ENCODE assay signal across 26 mouse cellular contexts in genomic region chr2:124125504-124125903, GRCm38 (mm10).
"Had no signal": no experiment of that assay in that cellular context is flagged by ENCODE, and none has a peak within 500 bp of the region (broad histone marks: within the 10 kb centered on the region; RNA-seq: fewer than 3 reads in every experiment).

No protein-coding gene starts in this region.

- H3K36me3 ChIP-seq: hindbrain, embryonic 10.5 days; hindbrain, embryonic 12.5 days; intestine, embryonic 15.5 days; limb, embryonic 10.5 days; limb, embryonic 12.5 days; liver, embryonic 13.5 days; liver, embryonic 15.5 days had no signal

- H3K4me3 ChIP-seq: gastrocnemius, adult 2 months; hindbrain, embryonic 10.5 days; hindbrain, embryonic 12.5 days; intestine, embryonic 15.5 days; layer of hippocampus, adult 2 months; left cerebral cortex, adult 2 months; limb, embryonic 10.5 days; limb, embryonic 12.5 days; liver, embryonic 13.5 days; liver, embryonic 15.5 days had no signal

- H3K4me2 ChIP-seq: hindbrain, embryonic 12.5 days; hindbrain, embryonic 14.5 days; intestine, embryonic 15.5 days; limb, embryonic 12.5 days; liver, embryonic 11.5 days; liver, embryonic 13.5 days; liver, embryonic 15.5 days had no signal

- H3K27me3 ChIP-seq: hindbrain, embryonic 12.5 days; intestine, embryonic 15.5 days; limb, embryonic 12.5 days; liver, embryonic 13.5 days; liver, embryonic 15.5 days had no signal

- H3K4me1 ChIP-seq: hindbrain, embryonic 10.5 days; hindbrain, embryonic 12.5 days; intestine, embryonic 15.5 days; limb, embryonic 10.5 days; limb, embryonic 12.5 days; liver, embryonic 13.5 days; liver, embryonic 15.5 days had no signal

- H3K9me3 ChIP-seq: hindbrain, embryonic 10.5 days; hindbrain, embryonic 12.5 days; intestine, embryonic 15.5 days; limb, embryonic 10.5 days; limb, embryonic 12.5 days; liver, embryonic 13.5 days; liver, embryonic 15.5 days had no signal

- ATAC-seq: forebrain, embryonic 16.5 days; hindbrain, embryonic 16.5 days; inflammation-experienced regulatory T-cells, adult 6 months; intestine, embryonic 15.5 days; intestine, postnatal 0 days had no signal

- DNase-seq: gastrocnemius, adult 2 months; gastrocnemius, postnatal 10 days; gastrocnemius, postnatal 25 days; heart, postnatal 10 days; heart, postnatal 4 days; kidney, adult 18-20 months; kidney, adult 8-10 months; kidney, postnatal 10 days; kidney, postnatal 25 days; kidney, postnatal 4 days; liver; liver, embryonic 13.5 days had no signal

- H3K9ac ChIP-seq: hindbrain, embryonic 12.5 days; hindbrain, embryonic 14.5 days; intestine, embryonic 15.5 days; limb, embryonic 12.5 days; liver, embryonic 13.5 days; liver, embryonic 15.5 days had no signal

- H3K27ac ChIP-seq: gastrocnemius, adult 2 months; hindbrain, embryonic 10.5 days; hindbrain, embryonic 12.5 days; hindbrain, embryonic 14.5 days; intestine, embryonic 15.5 days; layer of hippocampus, adult 2 months; left cerebral cortex, adult 2 months; limb, embryonic 10.5 days; limb, embryonic 12.5 days; liver, embryonic 13.5 days; liver, embryonic 15.5 days had no signal
